Mouse (Mus musculus): ENCODE measurements around the gene Camk2d.

DNA sequence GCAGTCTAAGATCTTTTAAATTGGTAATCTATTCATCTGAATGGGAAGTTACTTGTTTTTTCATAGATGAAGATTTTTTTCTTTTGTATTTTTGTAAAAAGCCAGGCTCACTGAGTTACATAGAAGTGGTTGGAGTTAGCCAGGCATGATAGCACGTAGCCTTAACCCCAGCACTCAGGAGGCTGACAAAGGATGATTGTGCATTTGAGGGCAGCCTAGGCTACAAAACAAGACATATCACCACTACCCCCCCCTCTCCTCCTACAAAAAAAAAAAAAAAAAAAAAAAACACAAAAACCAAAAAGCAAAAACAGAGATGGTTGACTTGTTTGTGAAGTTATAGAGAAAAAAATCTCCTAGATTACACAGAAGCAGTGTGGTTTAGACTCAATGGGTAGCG, 92.4 kb downstream of the Camk2d start:
- TF ChIP-seq CTCF (IDR thresholded peaks at IDR 0.05) (no peak), EP300 (IDR thresholded peaks at IDR 0.05) (no peak)
